In genomic region chr8:71569366-71570290, GRCm38 (mm10) we compare ENCODE assay signal across 8 mouse cellular contexts. TPM values are rescaled to one million over a fixed set of nuclear protein-coding genes. Genes with fewer than 3 reads are reported as not detected.
DNase-seq lines count a peak whose midpoint lies in the region; ATAC-seq lines count a peak whose summit lies in the region.

No protein-coding gene starts in this region.

- H3K4me3 ChIP-seq in embryonic facial prominence, embryonic 14.5 days (ENCODE audit: low read depth, low read length) = peak overlapping the region; percentile 62

- H3K9me3 ChIP-seq in embryonic facial prominence, embryonic 14.5 days (ENCODE audit: control insufficient read depth, low read length) = no peaks in the 10 kb centered on the region

- peak overlapping the region; percentile 74 for H3K9ac ChIP-seq in embryonic facial prominence, embryonic 14.5 days (ENCODE audit: low read depth, low read length)

- intact Hi-C loops in left cerebral cortex, postnatal 36 days (cut with DNase I) = loop anchor here (2.0 kb wide), 1 partner anchor 23 kb away; the partner anchor contains the start of gene Pgls

- peak overlapping the region; percentile 87 for H3K4me2 ChIP-seq in embryonic facial prominence, embryonic 14.5 days (ENCODE audit: low read depth, low read length)

- H3K4me1 ChIP-seq in embryonic facial prominence, embryonic 14.5 days (ENCODE audit: control insufficient read depth, insufficient read depth, low read length) = peaks cover 19% of the 10 kb centered on the region; the same call in 1 of the 2 replicates

- peak; percentile 87 to 90 for DNase-seq in adrenal gland, postnatal 36 days
- DNase-seq in embryonic facial prominence, embryonic 14.5 days (ENCODE audit: low spot score) = peak; percentile 96
- peak; percentile 89 to 90 for DNase-seq in heart, adult 18-20 months
- peak; percentile 99 for DNase-seq in kidney, adult 11 months
- peak; percentile 91 to 93 for DNase-seq in left cerebral cortex, postnatal 36 days (ENCODE audit: low spot score in 2 of 2)
- peak; percentile 92 for DNase-seq in mesoderm, embryonic 11.5 days (ENCODE audit: low read depth, low spot score)
- DNase-seq in right cerebral cortex, postnatal 25 days = peak; percentile 91
- peak; percentile 83 to 86 for DNase-seq in urinary bladder, postnatal 4 days (ENCODE audit: low spot score in 2 of 2)

- under 1% methylated on average over 47 of the region's 51 CpGs for WGBS in embryonic facial prominence, embryonic 14.5 days

- H3K27ac ChIP-seq in embryonic facial prominence, embryonic 14.5 days (replicated peaks; ENCODE audit: low read depth, low read length) = peak overlapping the region; percentile 81

- no peaks in the 10 kb centered on the region; the same call in 1 of the 2 replicates for H3K27me3 ChIP-seq in embryonic facial prominence, embryonic 14.5 days (replicated peaks; ENCODE audit: control insufficient read depth, insufficient read depth, low read length)

- peak; percentile 75 for ATAC-seq in embryonic facial prominence, embryonic 14.5 days (ENCODE audit: low read depth)

- no peaks in the 10 kb centered on the region for H3K36me3 ChIP-seq in embryonic facial prominence, embryonic 14.5 days (ENCODE audit: control insufficient read depth, insufficient read depth, low read length)

RNA-seq across cellular contexts. Expression of gene Slc27a1, which starts 0.9 kb away (rescaled TPM):
- total RNA-seq in adrenal gland, postnatal 36 days (2021) = 100 to 1,000 TPM; 177 to 245 TPM
- polyA plus RNA-seq in embryonic facial prominence, embryonic 14.5 days (2014; fragmentation: Nextera tagmentation; extraction: Ambion mirVana) = 15.5 and 20.4 TPM in 2 replicates
- 100 to 1,000 TPM; 162 to 202 TPM for total RNA-seq in heart, adult 18-20 months (2021)
- total RNA-seq in left cerebral cortex, postnatal 36 days (2021) = 100 to 1,000 TPM in 1 of 2 experiments, 10 to 100 TPM in 1; 94.7 to 109 TPM

RNA-seq across cellular contexts. Expression of gene Nxnl1, which starts 3.2 kb away (rescaled TPM):
- 1 to 10 TPM in 1 of 2 experiments, under 1 TPM in 1; 0.73 to 1.7 TPM for total RNA-seq in adrenal gland, postnatal 36 days (2021)
- 0.07 TPM in 1 of 2 replicates, not detected in the other for polyA plus RNA-seq in embryonic facial prominence, embryonic 14.5 days (2014; fragmentation: Nextera tagmentation; extraction: Ambion mirVana)
- under 1 TPM; 0.15 TPM for total RNA-seq in heart, adult 18-20 months (2021)
- total RNA-seq in left cerebral cortex, postnatal 36 days (2021) = under 1 TPM; 0.18 to 0.22 TPM

RNA-seq across cellular contexts. Expression of gene Tmem221, which starts 11.0 kb away (rescaled TPM):
- 1 to 10 TPM; 3.5 to 7.7 TPM for total RNA-seq in adrenal gland, postnatal 36 days (2021)
- polyA plus RNA-seq in embryonic facial prominence, embryonic 14.5 days (2014; fragmentation: Nextera tagmentation; extraction: Ambion mirVana) = 1.1 and 1.4 TPM in 2 replicates
- under 1 TPM; 0.42 to 0.51 TPM for total RNA-seq in heart, adult 18-20 months (2021)
- total RNA-seq in left cerebral cortex, postnatal 36 days (2021) = not detected

RNA-seq across cellular contexts. Expression of gene Pgls, which starts 22.3 kb away (rescaled TPM):
- total RNA-seq in adrenal gland, postnatal 36 days (2021) = 100 to 1,000 TPM; 137 to 165 TPM
- polyA plus RNA-seq in embryonic facial prominence, embryonic 14.5 days (2014; fragmentation: Nextera tagmentation; extraction: Ambion mirVana) = 239 and 245 TPM in 2 replicates
- total RNA-seq in heart, adult 18-20 months (2021) = 10 to 100 TPM; 66.5 to 72.2 TPM
- total RNA-seq in left cerebral cortex, postnatal 36 days (2021) = 10 to 100 TPM; 31.1 to 41.6 TPM

RNA-seq across cellular contexts. Expression of gene Mvb12a, which starts 26.9 kb away (rescaled TPM):
- 10 to 100 TPM; 65.8 to 78.6 TPM for total RNA-seq in adrenal gland, postnatal 36 days (2021)
- 85.4 and 95.3 TPM in 2 replicates for polyA plus RNA-seq in embryonic facial prominence, embryonic 14.5 days (2014; fragmentation: Nextera tagmentation; extraction: Ambion mirVana)
- total RNA-seq in heart, adult 18-20 months (2021) = 10 to 100 TPM; 28.4 to 28.5 TPM
- total RNA-seq in left cerebral cortex, postnatal 36 days (2021) = 10 to 100 TPM; 37.8 to 43.0 TPM

Comparison
In these comparisons a context has a peak if more than half of its experiments do, and no peak if none do; other contexts are left out.
1. Peak in every context shown above with its lines: DNase-seq, ATAC-seq, H3K4me3 ChIP-seq and H3K27ac ChIP-seq.